Mouse (Mus musculus): ENCODE measurements at regions not wholly inside any gene's neighbourhood (a gene's known extent, or its start where the extent isn't known, plus 50 kb on each side); places are given as distances from the start of the nearest gene placed in this dataset.

- Histone ChIP-seq H3K4me2 (ENCODE audit: low read depth, low read length, poor library complexity, severe bottlenecking) (no peak overlapping the region), H3K27ac (ENCODE audit: low read depth, low read length) (no peak overlapping the region), H3K4me3 (ENCODE audit: low read depth, low read length) (no peak overlapping the region), H3K27me3 (ENCODE audit: insufficient read depth, low read length) (no peaks in the 10 kb centered on the region), H3K36me3 (ENCODE audit: insufficient read depth, low read length) (no peaks in the 10 kb centered on the region), H3K4me1 (ENCODE audit: insufficient read depth, low read length) (no peaks in the 10 kb centered on the region), H3K9ac (replicated peaks; ENCODE audit: low read length, poor library complexity, severe bottlenecking) (no peak overlapping the region), H3K9me3 (ENCODE audit: low read length) (no peaks in the 10 kb centered on the region)
- 73% methylated on average over 3 of the region's 3 CpGs for WGBS
- DNase-seq (ENCODE audit: low spot score), result no peak
- no peak for TF ChIP-seq CTCF (IDR thresholded peaks at IDR 0.05)
- ATAC-seq (ENCODE audit: low FRiP score), result no peak
Measured at GRCm38 (mm10) chr19:27558199-27558598, 128.6 kb upstream of the Pum3 start.

GRCm38 (mm10) chr19:27556697-27557096 is 127.1 kb upstream of the Pum3 start:
- 91% methylated on average over 4 of the region's 4 CpGs for WGBS
- Histone ChIP-seq H3K9ac (replicated peaks; ENCODE audit: low read length, poor library complexity, severe bottlenecking) (no peak overlapping the region), H3K9me3 (ENCODE audit: low read length) (no peaks in the 10 kb centered on the region), H3K27ac (ENCODE audit: low read depth, low read length) (no peak overlapping the region), H3K36me3 (ENCODE audit: insufficient read depth, low read length) (no peaks in the 10 kb centered on the region), H3K4me2 (ENCODE audit: low read depth, low read length, poor library complexity, severe bottlenecking) (no peak overlapping the region), H3K27me3 (ENCODE audit: insufficient read depth, low read length) (no peaks in the 10 kb centered on the region), H3K4me1 (ENCODE audit: insufficient read depth, low read length) (no peaks in the 10 kb centered on the region), H3K4me3 (ENCODE audit: low read depth, low read length) (no peak overlapping the region)
- TF ChIP-seq CTCF (IDR thresholded peaks at IDR 0.05), result no peak
- ATAC-seq (ENCODE audit: low FRiP score) (no peak), DNase-seq (ENCODE audit: low spot score) (no peak)

- no peaks in the 10 kb centered on the region for H3K4me1 ChIP-seq (ENCODE audit: insufficient read depth, low read length)
Measured at GRCm38 (mm10) chr19:27554841-27555240, 125.2 kb upstream of the Pum3 start.

GRCm38 (mm10) chr19:27553266-27553665 is 123.6 kb upstream of the Pum3 start:
- TF ChIP-seq CTCF (IDR thresholded peaks at IDR 0.05), result no peak
- Histone ChIP-seq H3K4me1 (ENCODE audit: insufficient read depth, low read length) (no peaks in the 10 kb centered on the region), H3K4me3 (ENCODE audit: low read depth, low read length) (no peak overlapping the region), H3K9me3 (ENCODE audit: low read length) (no peaks in the 10 kb centered on the region), H3K9ac (replicated peaks; ENCODE audit: low read length, poor library complexity, severe bottlenecking) (no peak overlapping the region), H3K36me3 (ENCODE audit: insufficient read depth, low read length) (no peaks in the 10 kb centered on the region), H3K27ac (ENCODE audit: low read depth, low read length) (no peak overlapping the region), H3K4me2 (ENCODE audit: low read depth, low read length, poor library complexity, severe bottlenecking) (no peak overlapping the region), H3K27me3 (ENCODE audit: insufficient read depth, low read length) (no peaks in the 10 kb centered on the region)
- WGBS, result 68% methylated on average over 11 of the region's 11 CpGs
- ATAC-seq (ENCODE audit: low FRiP score) (no peak), DNase-seq (ENCODE audit: low spot score) (no peak)

More at GRCm38 (mm10) chr19:27554841-27555240, 125.2 kb upstream of the Pum3 start:
- no peak overlapping the region for H3K4me2 ChIP-seq (ENCODE audit: low read depth, low read length, poor library complexity, severe bottlenecking)
- H3K4me3 ChIP-seq (ENCODE audit: low read depth, low read length), result no peak overlapping the region
- H3K36me3 ChIP-seq (ENCODE audit: insufficient read depth, low read length), result no peaks in the 10 kb centered on the region
- H3K9me3 ChIP-seq (ENCODE audit: low read length), result no peaks in the 10 kb centered on the region
- H3K9ac ChIP-seq (replicated peaks; ENCODE audit: low read length, poor library complexity, severe bottlenecking), result no peak overlapping the region
- ATAC-seq (ENCODE audit: low FRiP score), result no peak
- TF ChIP-seq CTCF (IDR thresholded peaks at IDR 0.05), result no peak
- WGBS, result 93% methylated on average over 4 of the region's 4 CpGs
- DNase-seq (ENCODE audit: low spot score), result no peak
- H3K27ac ChIP-seq (ENCODE audit: low read depth, low read length), result no peak overlapping the region
- no peaks in the 10 kb centered on the region for H3K27me3 ChIP-seq (ENCODE audit: insufficient read depth, low read length)

- DNase-seq (ENCODE audit: low spot score), result no peak
- Histone ChIP-seq H3K4me1 (ENCODE audit: insufficient read depth, low read length) (no peaks in the 10 kb centered on the region), H3K27me3 (ENCODE audit: insufficient read depth, low read length) (no peaks in the 10 kb centered on the region), H3K9ac (replicated peaks; ENCODE audit: low read length, poor library complexity, severe bottlenecking) (no peak overlapping the region), H3K9me3 (ENCODE audit: low read length) (no peaks in the 10 kb centered on the region), H3K36me3 (ENCODE audit: insufficient read depth, low read length) (no peaks in the 10 kb centered on the region), H3K27ac (ENCODE audit: low read depth, low read length) (no peak overlapping the region), H3K4me3 (ENCODE audit: low read depth, low read length) (no peak overlapping the region), H3K4me2 (ENCODE audit: low read depth, low read length, poor library complexity, severe bottlenecking) (no peak overlapping the region)
- TF ChIP-seq CTCF (IDR thresholded peaks at IDR 0.05), result no peak
- no peak for ATAC-seq (ENCODE audit: low FRiP score)
- WGBS, result 84% methylated on average over 3 of the region's 3 CpGs
Measured at GRCm38 (mm10) chr19:27537746-27538145, 108.1 kb upstream of the Pum3 start.

GRCm38 (mm10) chr19:27537066-27537465 is 107.4 kb upstream of the Pum3 start:
- Histone ChIP-seq H3K4me1 (ENCODE audit: insufficient read depth, low read length) (no peaks in the 10 kb centered on the region), H3K4me3 (ENCODE audit: low read depth, low read length) (no peak overlapping the region), H3K4me2 (ENCODE audit: low read depth, low read length, poor library complexity, severe bottlenecking) (no peak overlapping the region), H3K36me3 (ENCODE audit: insufficient read depth, low read length) (no peaks in the 10 kb centered on the region), H3K27me3 (ENCODE audit: insufficient read depth, low read length) (no peaks in the 10 kb centered on the region), H3K9ac (replicated peaks; ENCODE audit: low read length, poor library complexity, severe bottlenecking) (no peak overlapping the region), H3K27ac (ENCODE audit: low read depth, low read length) (no peak overlapping the region), H3K9me3 (ENCODE audit: low read length) (no peaks in the 10 kb centered on the region)
- TF ChIP-seq CTCF (IDR thresholded peaks at IDR 0.05), result no peak
- no peak for ATAC-seq (ENCODE audit: low FRiP score)
- no peak for DNase-seq (ENCODE audit: low spot score)
- 43% methylated on average over 9 of the region's 9 CpGs for WGBS

Data from midbrain, postnatal 0 days (tissue).